Mouse (Mus musculus) hindbrain, embryonic 14.5 days (tissue): Measurements from ENCODE around the gene Trp53tg5. TPM values are rescaled to one million over a fixed set of nuclear protein-coding genes. Genes with fewer than 3 reads are reported as not detected.
A peak's percentile ranks its signal among the peaks of the same experiment; 100 is the strongest.

Source experiments
- ATAC-seq: fragments of 200-750 bp; cut with Nextera tagmentation; 2 replicates; pipeline ENCODE4 v1.8.0; 2017; ENCODE audit warnings: moderate number of reproducible peaks, mild to moderate bottlenecking, moderate TSS enrichment, moderate library complexity; ENCODE audit not compliant: low FRiP score
- DNase-seq: peaks from one replicate; pipeline ENCODE4 v3.0.0-alpha.2; 2015; ENCODE audit warnings: low spot score
- H3K27ac ChIP-seq: fragments of 300-500 bp; sonication (generic); 2 replicates; pipeline ENCODE4 v1.5.1; 2014; ENCODE audit warnings: mild to moderate bottlenecking, moderate library complexity
- H3K27me3 ChIP-seq: fragments of 300-500 bp; sonication (generic); 2 replicates; pipeline ENCODE4 v1.6.1; 2014; ENCODE audit warnings: mild to moderate bottlenecking, low read length, mixed read lengths; ENCODE audit not compliant: control insufficient read depth, insufficient read depth
- H3K36me3 ChIP-seq: fragments of 300-500 bp; sonication (generic); replicated peaks from 2 replicates; pipeline ENCODE4 v1.6.1; 2014; ENCODE audit not compliant: control insufficient read depth, insufficient read depth
- H3K4me1 ChIP-seq: fragments of 300-500 bp; sonication (generic); replicated peaks from 2 replicates; pipeline ENCODE4 v1.6.1; 2014; ENCODE audit warnings: antibody characterized with exemption, low read length, mixed read lengths; ENCODE audit not compliant: control insufficient read depth, insufficient read depth
- H3K4me2 ChIP-seq: fragments of 300-500 bp; sonication (generic); replicated peaks from 2 replicates; pipeline ENCODE4 v1.6.1; 2014; ENCODE audit warnings: mild to moderate bottlenecking, moderate library complexity
- H3K4me3 ChIP-seq: fragments of 300-500 bp; sonication (generic); replicated peaks from 2 replicates; pipeline ENCODE4 v1.5.1; 2014; ENCODE audit warnings: mild to moderate bottlenecking, low read length
- H3K9ac ChIP-seq: fragments of 300-500 bp; sonication (generic); 2 replicates; pipeline ENCODE4 v1.6.1; 2014
- H3K9me3 ChIP-seq: fragments of 300-500 bp; sonication (generic); 2 replicates; pipeline ENCODE4 v1.6.1; 2016; ENCODE audit warnings: low read length; ENCODE audit not compliant: control insufficient read depth
- WGBS: fragments of 180-500 bp; shearing (Covaris S2); extraction: QIAGEN DNeasy Blood & Tissue Kit; methylation state at CpG from one replicate; pipeline ENCODE4 v1.1.7; 2014; 5-methylcytosine and 5-hydroxymethylcytosine counted together
- polyA plus RNA-seq: library from polyadenylated mRNA; unstranded; fragments of >200 nt; fragmentation: Nextera tagmentation; extraction: Ambion mirVana; gene quantifications from 2 replicates; pipeline ENCODE4 v1.2.1, GENCODE M21; 2014

The Trp53tg5 gene
- 0.28 TPM in 1 of 2 replicates, not detected in the other for polyA plus RNA-seq

- no peaks in the 10 kb centered on the region for H3K4me1 ChIP-seq
- H3K27me3 ChIP-seq: no peaks in the 10 kb centered on the region
- no peak within 1 kb of the TSS for H3K9ac ChIP-seq
- peaks cover 55% of the 10 kb centered on the region for H3K36me3 ChIP-seq
- H3K9me3 ChIP-seq: no peaks in the 10 kb centered on the region
- no peak within 1 kb of the TSS for H3K4me2 ChIP-seq
- DNase-seq (no peak), ATAC-seq (no peak)
- 85% methylated on average over 6 of the region's 6 CpGs for WGBS
- no peak within 1 kb of the TSS for H3K27ac ChIP-seq
- H3K4me3 ChIP-seq: no peak within 1 kb of the TSS
These were observed at the start of gene Trp53tg5 for GRCm38 (mm10) chr2:164473624-164474023. TSS of gene Trp53tg5 (minus strand) at chr2:164473724.

DNA sequence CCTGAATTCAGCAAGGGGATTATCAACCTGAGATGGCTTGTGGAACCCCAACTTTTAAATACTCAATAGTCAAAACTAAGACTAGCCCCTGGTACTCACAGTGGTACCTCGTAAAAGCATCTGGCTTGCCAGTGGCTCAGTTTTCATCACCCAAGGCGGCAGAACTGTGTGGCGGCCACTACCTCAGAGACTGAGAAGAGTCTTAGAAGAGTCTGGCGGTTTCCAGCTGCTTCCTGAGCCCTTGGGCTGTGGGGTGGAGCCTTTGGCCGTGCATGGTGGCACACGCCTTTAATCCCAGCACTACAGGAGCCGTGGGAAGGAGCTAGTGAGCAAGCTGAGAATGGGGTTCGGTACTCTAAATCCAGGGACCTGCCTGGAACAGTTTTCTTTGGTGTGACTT lies 48.8 kb upstream of the Trp53tg5 start:
- 34% methylated on average over 8 of the region's 8 CpGs for WGBS
- Histone ChIP-seq H3K9me3 (no peaks in the 10 kb centered on the region), H3K4me3 (no peak overlapping the region), H3K27me3 (no peaks in the 10 kb centered on the region), H3K9ac (no peak overlapping the region), H3K27ac (no peak overlapping the region), H3K4me1 (no peaks in the 10 kb centered on the region; the same call in 1 of the 2 replicates), H3K36me3 (no peaks in the 10 kb centered on the region), H3K4me2 (no peak overlapping the region)
- DNase-seq: no peak
- ATAC-seq: no peak

DNA sequence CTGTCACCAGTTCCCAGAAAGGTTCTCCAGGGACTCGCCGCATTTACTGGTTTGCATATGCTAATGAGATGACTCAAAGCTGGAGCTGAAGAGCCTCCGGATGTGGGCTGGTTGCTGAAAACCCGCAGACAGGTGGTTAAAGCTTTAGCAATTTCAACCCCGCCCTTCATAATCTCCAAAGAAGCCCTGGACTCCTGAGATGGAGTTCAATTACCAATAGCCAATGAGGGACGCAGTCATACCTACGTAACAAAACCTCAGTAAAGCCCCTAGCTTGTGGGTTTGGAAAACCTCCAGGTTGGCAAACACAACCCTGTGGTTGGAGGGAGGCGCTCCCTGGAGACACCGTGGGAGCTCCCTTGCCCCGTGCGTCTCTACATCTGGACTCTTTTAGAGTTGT lies 48.3 kb upstream of the Trp53tg5 start:
- 14% methylated on average over 11 of the region's 11 CpGs for WGBS
- Histone ChIP-seq H3K4me2 (0 out of 2 replicates have a peak overlapping the region, but pooled peaks have one; percentile 7), H3K36me3 (no peaks in the 10 kb centered on the region), H3K27me3 (no peaks in the 10 kb centered on the region), H3K4me1 (no peaks in the 10 kb centered on the region; the same call in 1 of the 2 replicates), H3K27ac (no peak overlapping the region), H3K4me3 (no peak overlapping the region), H3K9ac (no peak overlapping the region), H3K9me3 (no peaks in the 10 kb centered on the region)
- ATAC-seq (no peak), DNase-seq (no peak)

GRCm38 (mm10) chr2:164520782-164521181 lies 47.3 kb upstream of the Trp53tg5 start:
- DNase-seq (no peak), ATAC-seq (no peak)
- H3K27ac ChIP-seq: no peak overlapping the region
- no peak overlapping the region for H3K9ac ChIP-seq
- no peaks in the 10 kb centered on the region for H3K36me3 ChIP-seq
- 8% methylated on average over 3 of the region's 3 CpGs for WGBS
- no peaks in the 10 kb centered on the region for H3K9me3 ChIP-seq
- H3K4me2 ChIP-seq: no peak overlapping the region
- no peaks in the 10 kb centered on the region; the same call in 1 of the 2 replicates for H3K4me1 ChIP-seq
- no peaks in the 10 kb centered on the region for H3K27me3 ChIP-seq
- no peak overlapping the region for H3K4me3 ChIP-seq

DNA sequence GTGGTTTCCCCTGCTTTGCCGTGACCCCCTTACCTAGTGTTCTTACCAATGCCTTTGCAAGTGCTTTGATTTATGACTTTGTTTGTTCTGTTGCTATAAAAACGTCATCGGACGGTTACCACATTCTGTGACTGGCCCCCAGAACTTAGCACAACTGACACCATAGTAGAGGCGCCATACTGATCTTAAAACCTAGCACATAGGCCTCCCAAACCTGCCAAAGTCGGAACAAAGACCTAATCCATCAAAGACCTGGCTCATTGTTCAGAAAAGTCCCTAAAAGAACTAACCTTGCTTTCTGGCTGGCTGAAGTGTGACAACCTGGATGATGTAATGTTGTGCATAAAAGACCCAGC lies 45.6 kb upstream of the Trp53tg5 start:
- no peak overlapping the region for H3K27ac ChIP-seq
- H3K4me1 ChIP-seq: no peaks in the 10 kb centered on the region; the same call in 1 of the 2 replicates
- no peak overlapping the region for H3K9ac ChIP-seq
- H3K9me3 ChIP-seq: no peaks in the 10 kb centered on the region
- no peak overlapping the region for H3K4me3 ChIP-seq
- no peak for ATAC-seq
- 79% methylated on average over 6 of the region's 6 CpGs for WGBS
- H3K4me2 ChIP-seq: no peak overlapping the region
- no peaks in the 10 kb centered on the region for H3K36me3 ChIP-seq
- DNase-seq: no peak
- H3K27me3 ChIP-seq: no peaks in the 10 kb centered on the region

GRCm38 (mm10) chr2:164518266-164519170 lies 45.0 kb upstream of the Trp53tg5 start:
- ATAC-seq: no peak
- Histone ChIP-seq H3K9me3 (no peaks in the 10 kb centered on the region), H3K27me3 (no peaks in the 10 kb centered on the region), H3K9ac (no peak overlapping the region), H3K4me2 (no peak overlapping the region), H3K4me3 (no peak overlapping the region), H3K36me3 (no peaks in the 10 kb centered on the region), H3K4me1 (no peaks in the 10 kb centered on the region; the same call in 1 of the 2 replicates), H3K27ac (no peak overlapping the region)
- DNase-seq: no peak
- WGBS: 56% methylated on average over 11 of the region's 11 CpGs

- no peaks in the 10 kb centered on the region for H3K27me3 ChIP-seq
- no peak overlapping the region for H3K9ac ChIP-seq
- H3K4me2 ChIP-seq: no peak overlapping the region
- H3K4me1 ChIP-seq: no peaks in the 10 kb centered on the region; the same call in 1 of the 2 replicates
- no peaks in the 10 kb centered on the region for H3K36me3 ChIP-seq
- no peak overlapping the region for H3K27ac ChIP-seq
- ATAC-seq: no peak
- H3K4me3 ChIP-seq: no peak overlapping the region
- 35% methylated on average over 10 of the region's 10 CpGs for WGBS
- DNase-seq: peak; percentile 40
- no peaks in the 10 kb centered on the region for H3K9me3 ChIP-seq
These were observed 44.1 kb upstream of the Trp53tg5 start for GRCm38 (mm10) chr2:164517485-164518221.

DNA sequence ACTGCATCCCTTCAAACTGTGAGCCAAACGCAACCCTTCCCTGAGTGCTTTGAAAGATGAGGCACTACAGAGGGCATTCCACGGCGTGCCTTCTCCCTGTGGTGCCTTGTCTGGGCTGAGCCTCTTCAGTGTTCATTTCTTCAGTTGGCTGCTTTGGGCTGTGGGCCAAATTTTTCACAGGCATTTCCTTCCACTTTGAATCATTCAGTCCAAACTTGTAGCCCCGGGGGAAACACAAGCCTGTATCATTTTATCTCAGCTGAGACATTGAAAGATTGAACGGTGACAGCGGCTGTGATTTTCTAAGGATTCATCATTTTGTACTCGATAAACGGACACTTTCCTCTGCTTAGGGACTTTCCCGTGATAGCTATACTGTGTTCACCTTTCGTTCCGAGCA lies 43.1 kb upstream of the Trp53tg5 start:
- DNase-seq (no peak), ATAC-seq (no peak)
- Histone ChIP-seq H3K27ac (no peak overlapping the region), H3K9me3 (no peaks in the 10 kb centered on the region), H3K4me3 (no peak overlapping the region), H3K4me1 (no peaks in the 10 kb centered on the region; the same call in 1 of the 2 replicates), H3K27me3 (no peaks in the 10 kb centered on the region), H3K4me2 (no peak overlapping the region), H3K36me3 (no peaks in the 10 kb centered on the region), H3K9ac (no peak overlapping the region)
- WGBS: 88% methylated on average over 11 of the region's 11 CpGs

DNA sequence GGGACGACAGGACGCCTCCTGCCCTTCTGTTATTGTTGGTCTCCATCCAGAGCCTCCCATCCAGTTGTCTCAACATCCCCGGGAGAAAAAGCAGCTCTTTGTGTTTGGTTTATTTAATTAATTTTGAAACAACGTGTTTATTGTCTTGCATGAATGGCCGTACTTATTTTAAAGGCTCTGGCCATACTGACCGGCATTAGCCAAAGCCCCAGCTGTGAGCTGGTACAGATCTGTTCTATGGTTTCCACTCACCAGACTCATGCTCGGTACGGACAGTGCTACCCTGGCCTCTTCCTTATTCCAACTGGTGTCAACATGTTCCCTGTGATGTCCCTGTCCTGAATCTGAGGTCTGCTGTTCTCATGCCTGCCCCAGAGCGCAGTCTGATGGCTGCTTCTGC lies 42.4 kb upstream of the Trp53tg5 start:
- Histone ChIP-seq H3K36me3 (no peaks in the 10 kb centered on the region), H3K4me2 (no peak overlapping the region), H3K9ac (no peak overlapping the region), H3K4me1 (no peaks in the 10 kb centered on the region), H3K27me3 (no peaks in the 10 kb centered on the region), H3K4me3 (no peak overlapping the region), H3K9me3 (no peaks in the 10 kb centered on the region), H3K27ac (no peak overlapping the region)
- ATAC-seq: no peak
- WGBS: 73% methylated on average over 9 of the region's 9 CpGs
- no peak for DNase-seq
